Mouse (Mus musculus) G1E (cell line): ENCODE data around the gene Wdr63.

Source experiments
- CTCF ChIP-seq: IDR thresholded peaks from 2 replicates; pipeline ENCODE4 v1.5.1; 2012; ENCODE audit warnings: low read depth, low read length, inconsistent platforms, mixed read lengths
- GATA1 ChIP-seq: IDR thresholded peaks from 2 replicates; pipeline ENCODE4 v1.6.1; 2012; ENCODE audit warnings: borderline replicate concordance, low read length, inconsistent platforms, mixed read lengths
- TAL1 ChIP-seq: conservative IDR thresholded peaks from 2 replicates; pipeline ENCODE4 v1.6.1; 2012; ENCODE audit warnings: low read depth, low read length, inconsistent platforms, mixed read lengths

- no peak for TF ChIP-seq CTCF
- TF ChIP-seq GATA1 = no peak
- TF ChIP-seq TAL1 = no peak
Measured at GRCm38 (mm10) chr3:146053082-146053814, 54.7 kb downstream of the Wdr63 start.
